Mouse (Mus musculus) liver, postnatal 0 days (tissue): ENCODE results near the gene Klf13.

ENCODE experiments used
- CTCF ChIP-seq: sonication (generic); IDR thresholded peaks from 2 replicates; pipeline ENCODE4 v1.5.1; 2016; ENCODE audit warnings: antibody characterized with exemption, low read depth
- EP300 ChIP-seq: IDR thresholded peaks from 2 replicates; pipeline ENCODE4 v1.6.1; 2016; ENCODE audit warnings: antibody characterized with exemption, low read depth, mild to moderate bottlenecking

DNA sequence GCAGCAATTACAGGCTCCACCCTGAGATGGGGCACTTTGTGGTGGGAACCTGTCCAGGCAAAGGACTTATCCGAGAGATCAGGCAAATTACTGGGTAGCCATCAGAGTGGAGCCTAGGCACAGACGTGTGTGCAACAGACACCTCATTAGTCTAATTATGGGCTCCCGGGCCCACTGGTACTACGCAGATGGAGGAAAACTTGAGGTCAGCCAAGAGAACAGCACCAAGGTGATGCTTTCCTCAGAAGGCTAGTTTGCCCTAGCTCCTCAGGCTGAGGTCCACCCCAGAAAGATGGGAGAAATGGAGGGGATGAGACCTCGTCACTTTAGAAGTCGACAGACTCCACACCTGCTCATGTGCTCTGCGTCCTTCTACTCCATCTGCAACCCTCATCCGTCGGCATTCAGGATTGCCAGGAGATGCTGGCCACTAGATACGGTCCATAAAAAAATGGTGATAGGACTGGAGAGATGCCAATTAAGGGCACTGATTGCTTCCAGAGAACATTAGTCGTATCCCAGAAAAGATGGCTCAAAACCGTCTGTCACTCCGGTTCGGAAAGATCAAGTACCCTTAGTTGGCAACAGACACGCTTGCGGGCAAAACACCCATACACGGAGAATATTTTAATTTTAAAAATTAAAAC lies 80.8 kb downstream of the Klf13 start:
- TF ChIP-seq CTCF = no peak
- no peak for TF ChIP-seq EP300
